Mouse (Mus musculus) MEL (cell line): ENCODE measurements at regions not wholly inside any gene's neighbourhood (a gene's known extent, or its start where the extent isn't known, plus 50 kb on each side); places are given as distances from the start of the nearest gene placed in this dataset.

Experiments used
- CTCF ChIP-seq, 3 experiments: IDR thresholded peaks in 2 of 3; conservative IDR thresholded peaks in 1 of 3; 2 replicates each; pipeline ENCODE4 v1.5.1; 2011 to 2012; ENCODE audit warnings: low read length in 3 of 3, low read depth in 2 of 3, mild to moderate bottlenecking in 2 of 3, improper control_type of control experiment in 1 of 3, inconsistent platforms in 1 of 3, mixed read lengths in 1 of 3, moderate library complexity in 1 of 3; ENCODE audit not compliant: control insufficient read depth in 1 of 3, insufficient read depth in 1 of 3, poor library complexity in 1 of 3, severe bottlenecking in 1 of 3
- EP300 ChIP-seq, 2 experiments: IDR thresholded peaks; 2 replicates each; pipeline ENCODE4 v1.6.1; 2011; ENCODE audit warnings: improper control_type of control experiment in 2 of 2, low read length in 2 of 2, low read depth in 1 of 2, mild to moderate bottlenecking in 1 of 2
- GABPA ChIP-seq: IDR thresholded peaks from 2 replicates; pipeline ENCODE4 v1.6.1; 2012; ENCODE audit warnings: low read depth, mild to moderate bottlenecking, inconsistent platforms, low read length, improper control_type of control experiment, moderate library complexity
- GATA1 ChIP-seq: IDR thresholded peaks from 2 replicates; pipeline ENCODE4 v1.6.1; 2011; ENCODE audit warnings: low read depth, low read length, improper control_type of control experiment
- HCFC1 ChIP-seq: IDR thresholded peaks from 2 replicates; pipeline ENCODE4 v1.6.1; 2012; ENCODE audit warnings: low read depth, mild to moderate bottlenecking, inconsistent platforms, low read length, improper control_type of control experiment, moderate library complexity
- MAX ChIP-seq: IDR thresholded peaks from 2 replicates; pipeline ENCODE4 v1.6.1; 2011; ENCODE audit warnings: low read length, improper control_type of control experiment
- POLR2A ChIP-seq, 2 experiments: IDR thresholded peaks; 2 replicates each; pipeline ENCODE4 v1.6.1; 2011 to 2012; ENCODE audit warnings: low read length in 2 of 2, mild to moderate bottlenecking in 2 of 2, control low read depth in 1 of 2, improper control_type of control experiment in 1 of 2, low read depth in 1 of 2, moderate library complexity in 1 of 2; ENCODE audit not compliant: control insufficient read depth in 1 of 2, insufficient read depth in 1 of 2, poor library complexity in 1 of 2
- SMC3 ChIP-seq: IDR thresholded peaks from 2 replicates; pipeline ENCODE4 v1.6.1; 2011; ENCODE audit warnings: low read depth, low read length, improper control_type of control experiment
- ZMIZ1 ChIP-seq: IDR thresholded peaks from 2 replicates; pipeline ENCODE4 v1.6.1; 2012; ENCODE audit warnings: low read depth, mild to moderate bottlenecking, inconsistent platforms, low read length, improper control_type of control experiment, moderate library complexity
- ZNF384 ChIP-seq: IDR thresholded peaks from 2 replicates; pipeline ENCODE4 v1.6.1; 2012; ENCODE audit warnings: low read depth, mild to moderate bottlenecking, inconsistent platforms, low read length, improper control_type of control experiment

GRCm38 (mm10) chr11:23141100-23141837 lies 114.6 kb upstream of the Xpo1 start:
- TF ChIP-seq GATA1 (no peak), EP300 (IDR thresholded peaks at IDR 0.05; ENCODE audit: low read depth in 1 of 2, low read length in 2 of 2) (no peak), CTCF (IDR thresholded peaks at IDR 0.05 in 2 of 3, conservative IDR thresholded peaks at IDR 0.05 in 1 of 3; ENCODE audit: control insufficient read depth in 1 of 3, insufficient read depth in 1 of 3, low read depth in 2 of 3, low read length in 3 of 3, poor library complexity in 1 of 3, severe bottlenecking in 1 of 3) (no peak), SMC3 (no peak), ZMIZ1 (no peak), ZNF384 (no peak), POLR2A (IDR thresholded peaks at IDR 0.05; ENCODE audit: control insufficient read depth in 1 of 2, insufficient read depth in 1 of 2, low read depth in 1 of 2, low read length in 2 of 2, poor library complexity in 1 of 2) (no peak), HCFC1 (no peak), MAX (no peak), GABPA (no peak)
